Mouse (Mus musculus) ZHBTc4 (cell line): ENCODE results near the gene Ell2.

Experiments used
- DNase-seq: peaks from one replicate; pipeline ENCODE4 v3.0.0-alpha.2; 2011; ENCODE audit warnings: low read depth, low spot score

The Ell2 gene

DNA sequence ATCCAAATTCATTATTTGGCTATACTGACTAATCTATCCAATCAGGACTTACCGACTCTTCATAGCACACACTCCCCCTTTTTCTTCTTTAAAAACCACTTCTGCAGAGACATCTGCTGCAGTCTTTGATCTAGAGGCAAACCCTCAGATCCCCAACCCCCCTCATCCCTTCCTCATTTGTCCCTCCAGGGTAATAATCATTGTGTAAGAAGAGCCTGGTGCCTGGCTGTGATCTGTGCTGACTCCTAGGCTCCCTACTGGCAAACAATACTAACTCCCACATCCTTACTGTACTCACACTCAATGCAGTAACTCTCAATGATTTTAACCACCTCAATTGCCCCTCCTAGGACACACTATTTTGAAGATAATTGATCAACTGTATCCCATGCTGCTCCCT lies 103.4 kb downstream of the Ell2 start:
- DNase-seq = no peak

DNA sequence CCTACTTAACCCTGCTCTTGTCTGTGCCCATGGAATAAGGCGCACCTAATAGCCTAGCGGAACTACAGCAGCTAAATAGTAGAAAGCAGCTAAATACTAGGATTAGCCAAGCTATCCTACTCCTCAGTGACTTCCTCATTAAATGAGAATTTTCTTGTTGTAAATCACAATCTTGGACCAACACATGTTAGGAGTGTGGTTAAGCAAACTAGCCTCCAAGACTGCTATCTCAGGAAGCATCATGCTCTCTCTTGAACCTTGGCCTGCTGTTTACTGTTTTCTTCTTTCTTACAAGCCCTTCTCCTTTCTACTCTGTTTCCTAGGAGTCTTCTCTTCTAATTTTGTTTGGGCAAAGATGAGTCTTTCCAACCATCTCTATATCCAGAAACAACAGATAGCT lies 110.6 kb downstream of the Ell2 start:
- DNase-seq = no peak

DNA sequence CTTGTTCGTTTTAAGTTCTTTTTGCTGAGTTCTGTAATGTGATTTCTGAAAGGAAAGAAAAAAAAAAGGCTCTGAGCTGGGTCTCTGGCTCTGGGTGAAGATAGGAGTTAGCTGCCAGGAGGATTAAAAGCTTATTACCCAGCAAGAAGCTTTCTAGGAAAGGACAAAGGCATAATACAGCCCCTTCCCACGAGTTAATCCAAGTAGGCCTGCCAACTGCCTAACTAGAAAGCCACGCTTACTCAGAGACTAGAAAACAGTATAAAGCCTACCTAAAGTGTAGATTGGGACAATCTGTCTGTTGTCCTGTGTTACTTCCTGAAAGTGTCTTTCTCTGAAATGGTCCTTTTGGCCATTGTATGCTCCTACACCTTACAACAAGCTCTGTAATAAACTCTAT lies 111.9 kb downstream of the Ell2 start:
- DNase-seq = no peak

DNA sequence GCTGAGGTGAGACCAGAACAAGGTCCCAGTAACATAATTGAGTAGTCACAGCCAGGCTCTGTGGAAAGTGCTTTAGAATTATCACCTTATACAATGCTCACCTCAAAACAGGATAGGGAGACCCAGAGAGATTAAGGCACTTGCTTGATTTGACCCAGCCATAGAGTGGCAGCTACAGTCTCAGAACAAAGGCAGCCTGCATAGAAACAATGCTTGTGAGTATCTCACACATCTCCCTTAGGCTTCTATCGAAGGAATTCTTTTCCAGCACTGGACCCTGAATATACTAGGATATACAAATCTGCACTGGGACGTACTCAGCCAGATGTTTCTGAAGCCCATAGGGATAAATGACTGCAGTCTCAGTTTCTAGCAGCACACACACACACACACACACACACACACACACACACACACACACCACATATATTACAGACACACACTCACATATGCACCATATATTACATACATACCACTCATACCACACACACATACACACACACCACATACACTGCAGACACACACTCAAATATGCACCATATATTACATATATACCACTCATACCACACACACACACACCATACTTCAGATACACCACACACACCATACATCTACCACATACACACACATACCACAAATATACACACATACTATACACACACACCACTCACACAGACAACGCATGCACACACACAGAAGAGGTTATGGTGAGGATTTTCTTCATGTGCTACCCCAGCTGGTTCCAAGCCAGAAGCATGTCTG lies 112.6 kb downstream of the Ell2 start:
- DNase-seq = no peak

DNA sequence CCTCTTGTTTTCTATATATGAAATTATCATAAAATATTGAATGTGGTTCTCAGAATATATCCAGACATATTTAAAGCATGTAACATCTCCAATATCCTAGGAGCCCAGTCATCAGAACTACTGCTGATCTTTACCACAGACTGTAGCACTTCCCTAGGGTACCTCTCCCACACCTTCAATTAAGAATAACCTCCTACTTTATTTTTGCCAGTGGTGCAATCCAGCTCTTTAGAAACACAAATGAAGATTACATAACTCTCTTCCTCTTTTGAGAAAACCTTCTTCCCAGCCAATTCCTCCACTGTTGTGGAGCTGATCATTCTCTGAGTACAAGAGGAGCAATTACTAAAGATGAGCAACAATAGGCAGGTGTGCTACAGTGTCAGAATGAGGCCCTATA lies 113.3 kb downstream of the Ell2 start:
- no peak for DNase-seq
